Mouse (Mus musculus) myocyte (in vitro differentiated cells): ENCODE data around the gene Tuba1a.

Experiments
- E2F4 ChIP-seq: IDR thresholded peaks from one replicate; pipeline ENCODE4 v1.6.1; 2011; ENCODE audit warnings: mild to moderate bottlenecking, control low read depth, moderate library complexity; ENCODE audit not compliant: insufficient read depth
- MAX ChIP-seq: IDR thresholded peaks from one replicate; pipeline ENCODE4 v1.6.1; 2011; ENCODE audit warnings: low read depth, mild to moderate bottlenecking, control low read depth
- MYOG ChIP-seq, 3 experiments: IDR thresholded peaks; one replicate each; pipeline ENCODE4 v1.6.1; 2011; ENCODE audit warnings: control low read depth in 2 of 3, low read depth in 2 of 3, mild to moderate bottlenecking in 2 of 3; ENCODE audit not compliant: insufficient read length in 2 of 3, control insufficient read depth in 1 of 3, insufficient read depth in 1 of 3
- POLR2A ChIP-seq: IDR thresholded peaks from one replicate; pipeline ENCODE4 v1.6.1; 2011; ENCODE audit warnings: low read depth, mild to moderate bottlenecking, control low read depth, moderate library complexity; ENCODE audit not compliant: insufficient read length
- TCF12 ChIP-seq: IDR thresholded peaks from one replicate; pipeline ENCODE4 v1.6.1; 2011; ENCODE audit warnings: mild to moderate bottlenecking, control low read depth; ENCODE audit not compliant: poor library complexity, insufficient read depth, severe bottlenecking
- TCF3 ChIP-seq: IDR thresholded peaks from one replicate; pipeline ENCODE4 v1.6.1; 2011; ENCODE audit warnings: low read depth, control low read depth; ENCODE audit not compliant: insufficient read length

DNA sequence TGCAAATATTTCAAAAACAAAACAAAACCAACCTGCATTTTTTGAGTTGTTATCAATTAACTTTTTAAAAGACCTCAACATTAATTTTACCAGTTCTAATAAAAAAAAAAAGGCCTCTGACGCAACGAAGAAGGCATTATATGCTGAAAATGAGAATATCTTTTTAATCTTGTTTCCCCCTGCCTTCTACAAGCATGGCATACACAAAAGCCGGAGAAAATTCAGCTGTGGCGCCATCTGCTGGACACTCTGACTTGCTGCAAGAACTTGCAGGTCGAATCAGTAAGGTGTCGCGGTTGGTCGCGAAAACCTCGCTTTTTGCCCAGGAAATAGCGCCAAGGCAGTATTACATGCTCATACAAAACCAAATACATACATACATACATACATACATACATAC lies 40.4 kb upstream of the Tuba1a start:
- TF ChIP-seq MYOG (IDR thresholded peaks at IDR 0.05; ENCODE audit: control insufficient read depth in 1 of 3, insufficient read depth in 1 of 3, insufficient read length in 2 of 3, low read depth in 2 of 3) (no peak), MAX (no peak), TCF12 (no peak), POLR2A (no peak), E2F4 (no peak), TCF3 (no peak)
